Mouse (Mus musculus) gastrocnemius, adult 2 months (tissue): ENCODE results near the gene Lmtk2. TPM values are rescaled to one million over a fixed set of nuclear protein-coding genes. Genes with fewer than 3 reads are reported as not detected.

ENCODE experiments used
- DNase-seq: peaks from one replicate; pipeline ENCODE4 v3.0.0; 2022
- H3K27ac ChIP-seq: fragments of 200-600 bp; 2 replicates; pipeline ENCODE4 v1.8.1; 2022; ENCODE audit warnings: mild to moderate bottlenecking
- H3K4me3 ChIP-seq: fragments of 200-600 bp; 2 replicates; pipeline ENCODE4 v1.8.1; 2022; ENCODE audit warnings: mild to moderate bottlenecking, moderate library complexity
- CTCF ChIP-seq: fragments of 200-600 bp; IDR thresholded peaks from 2 replicates; pipeline ENCODE4 v1.8.1; 2022; ENCODE audit warnings: antibody characterized with exemption, mild to moderate bottlenecking, moderate library complexity
- intact Hi-C: fragments of 180-260 bp; cut with DNase I; formaldehyde crosslinking; loops from one replicate; pipeline ENCODE4 v1.15.1; 2025
- total RNA-seq, 2 experiments: library from RNA; stranded (reverse); gene quantifications; 2 replicates each; pipeline ENCODE4 v1.2.3; 2021

The Lmtk2 gene
- total RNA-seq, 2 experiments from 2014 or later = 24.7 to 25.0 TPM

DNA sequence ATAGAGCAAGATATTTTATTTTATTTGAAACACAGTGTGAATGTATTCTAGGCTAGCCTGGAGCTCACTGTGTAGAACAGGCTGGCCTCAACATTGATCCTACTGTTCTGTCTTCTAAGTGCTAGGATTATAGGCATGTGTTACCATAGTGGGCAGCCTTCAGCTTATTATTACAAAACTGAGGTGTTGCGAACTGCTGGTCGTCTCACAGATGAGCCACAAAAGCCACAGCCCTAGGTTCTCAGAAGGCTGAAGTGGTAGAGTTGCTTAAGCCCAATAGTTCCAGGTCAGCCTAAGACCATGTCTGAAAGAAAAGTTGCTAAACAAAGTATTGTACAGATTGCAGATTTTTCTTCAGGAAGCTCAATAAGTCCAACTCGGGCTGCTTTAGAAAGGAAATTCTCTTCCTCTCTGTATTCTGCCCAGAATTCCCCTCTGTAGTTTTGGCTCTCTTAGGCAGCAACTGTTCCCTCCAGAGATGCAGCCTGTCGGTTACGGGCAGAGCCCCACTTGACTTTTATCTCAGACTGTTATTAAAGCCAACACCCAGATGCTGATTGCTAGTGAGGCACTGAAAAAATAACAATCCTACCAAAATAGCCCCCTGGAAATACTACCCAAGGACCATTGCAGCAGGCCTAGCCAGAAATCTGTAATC, 14.9 kb downstream of the Lmtk2 start:
- intact Hi-C loops = no loop called here
- no peak for DNase-seq
- no peak for TF ChIP-seq CTCF
- no peak overlapping the region for H3K4me3 ChIP-seq
- H3K27ac ChIP-seq = peak overlapping the region; percentile 16; the same call in 1 of the 2 replicates

DNA sequence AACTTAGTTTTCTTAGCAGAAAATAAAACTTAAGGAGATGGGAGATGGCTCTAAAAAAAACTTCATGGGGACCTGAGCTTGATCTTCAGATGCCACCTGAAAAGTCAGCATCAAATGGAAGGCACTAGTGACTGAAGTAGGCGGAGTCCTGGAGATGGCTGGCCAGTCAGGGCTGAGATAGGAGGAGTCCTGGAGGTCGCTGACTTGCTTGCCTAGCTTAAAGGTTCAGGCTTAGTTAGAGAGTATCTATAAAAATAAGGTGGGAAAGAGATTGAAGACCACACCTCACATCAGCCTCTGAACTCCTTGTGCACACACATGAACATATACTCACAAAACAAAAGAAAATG, 15.4 kb downstream of the Lmtk2 start:
- TF ChIP-seq CTCF = no peak
- Histone ChIP-seq H3K27ac (no peak overlapping the region), H3K4me3 (no peak overlapping the region)
- intact Hi-C loops = no loop called here
- DNase-seq = no peak

DNA sequence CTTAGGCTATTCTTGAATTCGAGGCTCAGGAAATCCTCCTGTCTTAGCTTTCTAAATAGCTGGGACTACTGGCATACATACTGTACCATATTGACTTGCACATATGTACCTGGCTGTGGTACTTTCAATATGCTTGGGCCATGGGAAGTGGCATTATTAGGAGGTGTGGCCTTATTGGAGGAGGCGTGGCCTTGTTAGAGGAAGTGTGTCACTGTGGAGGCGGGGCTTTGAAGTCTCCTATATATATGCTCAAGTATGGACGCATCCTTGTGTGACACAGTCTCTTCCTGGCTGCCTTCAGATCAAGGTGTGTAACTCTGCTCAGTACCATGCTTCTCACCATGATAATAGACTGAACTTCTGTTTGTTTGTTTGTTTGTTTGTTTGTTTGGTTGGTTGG, 18.0 kb downstream of the Lmtk2 start:
- no peak overlapping the region for H3K27ac ChIP-seq
- no peak for DNase-seq
- H3K4me3 ChIP-seq = no peak overlapping the region
- intact Hi-C loops = no loop called here
- no peak for TF ChIP-seq CTCF

DNA sequence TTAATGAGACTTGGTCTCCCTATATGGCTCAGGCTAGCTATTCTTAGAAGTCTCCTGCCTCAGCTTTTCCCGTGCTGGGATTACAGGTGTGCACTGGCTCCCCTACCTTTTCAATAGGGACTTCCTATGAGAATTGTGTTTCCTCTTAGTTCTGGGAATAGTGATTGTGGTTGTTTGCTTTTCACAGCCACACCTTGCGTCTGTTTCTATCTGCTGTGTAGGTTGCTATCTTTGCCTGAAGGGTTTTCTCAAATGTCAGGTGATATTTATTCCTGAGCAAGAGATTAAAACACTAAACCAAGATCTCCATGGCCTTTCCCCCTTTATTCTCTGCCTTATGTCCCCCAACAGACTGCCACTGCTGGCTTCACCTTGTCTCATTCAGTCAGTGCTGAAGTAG, 19.1 kb downstream of the Lmtk2 start:
- no peak overlapping the region for H3K27ac ChIP-seq
- TF ChIP-seq CTCF = no peak
- no peak for DNase-seq
- H3K4me3 ChIP-seq = no peak overlapping the region
- intact Hi-C loops = no loop called here

DNA sequence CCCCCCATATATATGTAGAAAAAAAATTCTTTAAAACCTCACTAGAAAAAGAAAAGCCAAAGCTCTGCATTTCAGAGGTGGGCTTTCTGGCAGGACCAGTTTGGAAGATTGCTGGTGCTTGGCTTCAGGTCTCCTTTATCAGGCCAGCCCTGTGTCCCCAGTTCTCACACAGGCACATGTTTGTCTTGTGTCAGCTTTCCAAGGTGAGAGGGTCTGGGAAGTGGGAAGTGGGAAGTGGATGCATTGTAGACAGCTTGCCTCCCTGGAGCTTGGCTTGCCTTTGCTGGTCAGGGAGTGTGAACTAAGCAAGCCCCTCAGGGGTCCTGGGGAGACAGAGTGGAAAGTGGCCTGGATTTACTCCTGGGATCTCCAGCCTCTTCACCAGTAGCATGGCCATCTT, 21.3 kb downstream of the Lmtk2 start:
- intact Hi-C loops = no loop called here
- no peak for TF ChIP-seq CTCF
- no peak for DNase-seq
- no peak overlapping the region for H3K4me3 ChIP-seq
- H3K27ac ChIP-seq = no peak overlapping the region

DNA sequence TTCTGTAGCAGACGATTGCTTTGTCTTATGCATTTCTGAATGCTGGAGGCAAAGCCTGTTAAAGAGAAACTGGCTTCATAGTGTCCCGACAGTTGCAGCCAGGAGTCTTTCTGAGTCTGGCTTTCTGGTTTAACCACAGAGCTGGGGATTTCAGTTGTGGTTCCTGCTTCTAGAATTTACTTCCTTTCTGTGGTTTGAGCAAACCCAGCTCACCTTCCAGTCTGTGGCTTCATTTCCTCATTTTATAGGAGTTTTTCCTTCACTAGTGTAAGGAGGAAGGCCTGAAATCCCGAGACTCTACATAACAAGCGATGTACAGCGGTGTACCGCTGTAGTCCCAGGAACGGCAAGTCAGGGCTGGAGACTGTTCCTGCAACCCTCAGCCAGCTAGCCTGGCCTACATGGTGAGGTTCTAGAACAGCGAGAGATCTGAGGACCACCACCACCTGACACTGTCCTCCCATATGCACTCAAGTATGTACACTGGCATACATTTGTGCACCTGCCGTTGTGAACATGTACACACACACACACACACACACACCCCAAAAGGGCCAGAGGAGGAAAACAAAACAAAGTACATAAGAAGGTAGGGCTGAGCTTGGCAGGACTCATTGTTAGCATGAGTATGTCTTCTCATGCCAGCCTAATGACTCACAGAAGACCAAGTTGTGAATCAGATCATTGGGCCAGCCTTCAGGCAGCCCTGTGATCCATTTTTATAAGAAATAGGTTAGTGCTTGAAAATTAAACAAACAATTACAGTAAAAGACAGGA, 25.9 kb downstream of the Lmtk2 start:
- H3K4me3 ChIP-seq = no peak overlapping the region
- DNase-seq = no peak
- no peak overlapping the region for H3K27ac ChIP-seq
- no peak for TF ChIP-seq CTCF
- intact Hi-C loops = no loop called here

DNA sequence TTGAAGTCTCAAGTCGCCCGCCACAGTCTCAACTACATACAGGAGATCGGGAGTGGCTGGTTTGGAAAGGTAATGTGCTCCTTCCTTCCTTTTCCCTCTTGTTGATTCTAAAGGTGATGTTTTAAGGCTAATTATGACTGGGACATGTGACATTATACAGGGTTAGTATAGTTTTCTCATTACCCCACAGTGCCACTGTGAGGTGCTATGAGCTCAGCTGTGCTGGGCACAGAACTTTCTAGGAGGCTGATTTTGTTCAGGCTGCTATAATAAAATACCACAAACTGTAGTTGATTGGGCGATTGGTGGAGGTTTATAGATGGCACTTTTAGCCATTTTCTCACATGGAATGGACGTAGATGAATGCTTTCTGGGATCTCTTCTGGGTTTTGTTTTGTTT, 43.3 kb downstream of the Lmtk2 start:
- Histone ChIP-seq H3K27ac (no peak overlapping the region), H3K4me3 (no peak overlapping the region)
- no peak for DNase-seq
- peak; percentile 26 for TF ChIP-seq CTCF
- intact Hi-C loops = no loop called here

DNA sequence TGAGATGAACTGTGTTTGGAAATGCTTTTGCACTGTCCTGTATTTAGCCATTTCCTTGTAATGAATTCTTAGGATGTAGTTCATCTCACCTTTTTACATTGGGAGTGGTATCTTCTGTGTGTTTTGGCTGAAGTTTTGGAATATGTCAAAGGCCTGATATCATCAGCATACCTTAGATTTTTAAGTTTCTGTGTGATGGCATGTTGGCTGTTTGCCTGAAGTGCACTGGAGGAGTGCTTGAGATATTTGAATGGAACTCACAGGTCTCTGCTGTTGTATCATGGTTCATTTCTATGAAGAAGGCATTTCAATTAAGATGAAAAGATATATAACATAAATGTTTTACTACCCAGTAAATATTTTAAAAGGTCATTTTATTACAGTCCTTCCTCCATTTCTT, 46.7 kb downstream of the Lmtk2 start:
- intact Hi-C loops = no loop called here
- no peak overlapping the region for H3K27ac ChIP-seq
- H3K4me3 ChIP-seq = no peak overlapping the region
- no peak for DNase-seq
- TF ChIP-seq CTCF = no peak

DNA sequence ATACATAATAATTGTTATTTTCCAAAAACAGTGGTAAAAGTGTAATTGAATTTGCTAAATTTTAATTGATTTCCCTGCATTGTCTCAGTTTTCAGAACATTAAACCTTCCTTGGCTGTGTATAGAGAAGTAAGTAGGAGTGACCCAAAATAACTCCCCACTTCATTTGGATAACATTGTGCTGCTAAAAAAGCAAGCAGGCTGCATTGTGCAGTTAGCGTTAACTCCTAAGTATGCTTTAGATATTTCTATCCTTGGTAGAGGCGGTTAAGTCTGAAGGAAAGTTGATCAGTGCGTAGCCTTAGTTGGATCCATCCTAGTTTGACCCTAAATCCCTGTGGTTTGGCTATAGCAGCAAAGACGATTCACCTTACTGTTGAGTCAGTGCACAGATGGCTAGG, 49.3 kb downstream of the Lmtk2 start:
- Histone ChIP-seq H3K27ac (no peak overlapping the region), H3K4me3 (no peak overlapping the region)
- intact Hi-C loops = no loop called here
- DNase-seq = no peak
- no peak for TF ChIP-seq CTCF

DNA sequence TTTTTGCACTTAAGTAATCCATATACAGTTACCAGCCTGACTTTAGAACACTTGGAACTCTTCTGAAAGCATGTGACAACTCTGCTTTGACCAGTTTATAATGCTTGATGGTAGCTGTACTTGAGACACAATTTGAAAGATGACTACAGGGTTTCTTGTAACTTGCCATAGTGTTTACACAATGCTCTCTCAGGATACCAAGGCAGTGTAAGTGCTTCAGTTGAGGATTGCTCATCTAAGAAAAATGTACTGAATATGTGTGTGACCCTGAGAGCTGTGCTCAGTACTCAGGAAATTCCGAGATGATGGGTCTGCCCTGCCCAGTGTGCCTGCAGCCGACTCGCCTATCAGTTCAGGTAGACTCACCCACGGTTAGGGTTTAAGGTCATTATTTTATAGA, 51.0 kb downstream of the Lmtk2 start:
- no peak overlapping the region for H3K4me3 ChIP-seq
- no peak overlapping the region for H3K27ac ChIP-seq
- intact Hi-C loops = no loop called here
- TF ChIP-seq CTCF = no peak
- DNase-seq = no peak

DNA sequence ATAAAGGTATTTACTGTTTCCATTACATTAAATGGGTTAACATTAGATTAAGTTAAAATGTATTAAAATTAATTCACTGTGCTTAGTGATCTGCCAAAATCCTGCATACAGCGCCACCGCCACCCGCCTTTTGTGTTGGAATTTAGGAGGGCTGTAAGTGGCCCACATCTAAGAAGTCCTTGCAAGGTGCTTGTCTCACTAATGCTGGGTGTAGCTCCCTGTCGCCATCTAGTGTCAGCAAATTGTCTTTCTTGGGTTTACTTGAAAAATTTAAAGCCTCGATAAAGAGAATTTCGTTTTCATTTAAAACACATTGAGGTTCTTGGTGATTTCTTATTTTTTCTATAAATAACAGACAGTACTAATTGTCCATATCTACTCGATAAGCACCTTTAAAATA, 54.3 kb downstream of the Lmtk2 start:
- Histone ChIP-seq H3K4me3 (no peak overlapping the region), H3K27ac (no peak overlapping the region)
- peak; percentile 63 for DNase-seq
- intact Hi-C loops = loop anchor here (1.0 kb wide), 1 partner anchor 55 kb away; no protein-coding TSS in a partner anchor
- peak; percentile 90 for TF ChIP-seq CTCF

DNA sequence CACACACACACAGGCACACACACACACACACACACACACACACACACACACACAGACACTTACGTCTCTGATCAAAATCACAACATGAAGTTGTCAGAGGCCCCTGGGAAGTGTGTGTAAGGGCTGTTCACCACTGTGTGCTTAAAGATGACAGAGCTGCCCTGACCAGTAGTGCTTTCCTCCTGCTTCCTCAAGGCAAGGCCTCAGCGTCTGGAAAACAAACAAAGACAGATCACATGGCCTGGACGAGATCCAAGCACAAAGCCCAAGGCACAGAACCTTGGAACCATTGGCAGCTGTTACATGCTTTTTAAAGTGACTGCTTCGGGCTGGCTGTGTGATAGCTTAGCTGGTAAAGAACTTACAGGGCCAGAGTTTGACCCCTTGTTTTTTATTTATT, 58.4 kb downstream of the Lmtk2 start:
- no peak overlapping the region for H3K4me3 ChIP-seq
- no peak for TF ChIP-seq CTCF
- intact Hi-C loops = no loop called here
- H3K27ac ChIP-seq = peak overlapping the region; percentile 43
- peak; percentile 80 for DNase-seq

DNA sequence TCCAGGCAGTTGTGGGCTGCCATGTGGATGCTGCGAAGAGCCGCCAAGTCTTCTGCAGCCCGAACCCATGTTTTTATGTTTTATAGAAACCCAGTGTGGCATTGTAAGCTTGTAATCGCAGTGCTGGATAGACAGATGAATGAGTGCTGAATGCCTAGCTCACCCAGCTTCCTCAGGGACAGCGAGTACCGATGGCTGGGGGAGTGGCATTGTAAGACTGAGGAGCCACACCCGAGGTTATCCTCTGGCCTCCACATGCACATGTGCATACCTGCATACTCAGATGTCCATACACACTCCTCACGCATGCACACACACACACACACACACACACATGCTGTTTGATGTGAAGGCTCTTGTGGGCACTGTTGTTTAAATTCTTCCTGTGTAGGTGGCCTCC, 58.9 kb downstream of the Lmtk2 start:
- TF ChIP-seq CTCF = no peak
- no peak overlapping the region for H3K4me3 ChIP-seq
- H3K27ac ChIP-seq = peak overlapping the region; percentile 43
- DNase-seq = no peak
- intact Hi-C loops = no loop called here
